Mouse (Mus musculus): ENCODE data around the gene Usp48. TPM values are rescaled to one million over a fixed set of nuclear protein-coding genes. Genes with fewer than 3 reads are reported as not detected.
A peak's percentile ranks its signal among the peaks of the same experiment; 100 is the strongest.

Gene Usp48
- 25.4 and 27.1 TPM in 2 replicates for total RNA-seq (2012; rRNA removed)
- 10 to 100 TPM in 1 of 2 experiments, not detected in 1; 99.6 TPM for polyA plus RNA-seq (2012; ENCODE audit: insufficient read depth in 1 of 2, insufficient read length in 2 of 2, low read depth in 1 of 2, low replicate concordance in 2 of 2, missing spikeins in 1 of 2)

DNA sequence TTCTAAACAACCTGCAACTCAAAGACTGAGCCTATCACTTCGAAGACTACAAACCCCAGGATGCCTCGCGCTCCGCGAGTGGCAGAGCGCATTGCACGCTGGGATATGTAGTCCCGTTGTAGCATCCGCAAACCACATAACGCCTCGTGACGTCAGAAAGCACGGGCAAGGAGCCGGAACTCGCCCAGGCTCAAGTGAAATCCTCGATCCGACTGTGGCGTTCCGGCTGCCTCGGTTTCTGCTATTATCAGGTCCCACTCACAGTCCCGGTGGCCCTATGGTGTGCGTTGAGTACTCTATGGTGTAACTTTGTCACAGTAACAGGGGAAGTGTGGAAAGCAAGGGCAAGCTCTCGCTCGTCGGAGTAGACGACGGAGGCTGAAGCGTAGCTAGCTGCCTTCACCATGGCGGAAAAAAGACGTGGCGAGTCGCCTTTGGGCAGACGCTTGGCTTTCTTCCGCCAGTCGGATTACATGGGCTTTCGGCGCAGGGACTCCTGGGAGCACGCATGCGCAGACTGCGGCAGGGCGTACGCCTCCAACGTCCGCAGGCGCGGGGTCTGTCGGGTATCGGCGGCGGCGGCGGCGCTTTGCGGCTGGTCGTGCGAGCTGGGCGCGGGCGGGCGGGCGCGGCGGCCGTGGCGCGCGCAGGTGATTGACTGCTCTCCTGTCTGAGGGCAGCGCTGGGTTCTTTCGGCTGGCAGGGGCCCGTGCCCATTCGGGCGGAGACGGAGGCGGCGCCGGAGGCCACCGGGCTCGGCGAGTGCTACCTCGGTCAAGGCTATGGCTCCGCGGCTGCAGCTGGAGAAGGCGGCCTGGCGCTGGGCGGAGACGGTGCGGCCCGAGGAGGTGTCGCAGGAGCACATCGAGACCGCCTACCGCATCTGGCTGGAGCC, at the start of gene Usp48:
Gene Usp48, plus strand, starts transcription at position 155 of the 895 bp plus-strand sequence.
- Histone ChIP-seq H3K4me3 (ENCODE audit: control insufficient read depth in 1 of 2, insufficient read depth in 1 of 2, low read depth in 2 of 2, low read length in 2 of 2) (peak within 1 kb of the TSS; percentile 88 to 90), H3K27me3 (ENCODE audit: control insufficient read depth in 1 of 2, insufficient read depth in 2 of 2, low read length in 2 of 2) (peaks cover under 1 to 5% of the 10 kb centered on the region in 2 experiments; a peak in 2 of 4 replicates), H3K9me3 (replicated peaks; ENCODE audit: insufficient read depth, low read length) (no peaks in the 10 kb centered on the region), H3K27ac (ENCODE audit: control insufficient read depth, low read depth, low read length) (peak within 1 kb of the TSS; percentile 99), H3K9ac (ENCODE audit: control insufficient read depth, low read depth, low read length, poor library complexity, severe bottlenecking) (peak within 1 kb of the TSS; percentile 99), H3K4me1 (ENCODE audit: control insufficient read depth in 1 of 2, insufficient read depth in 2 of 2, low read length in 2 of 2) (peaks cover 4 to 6% of the 10 kb centered on the region in 2 experiments; a peak in 3 of 4 replicates), H3K79me2 (ENCODE audit: control insufficient read depth, insufficient read depth, low read length, poor library complexity) (peaks cover 42% of the 10 kb centered on the region), H3K36me3 (ENCODE audit: control insufficient read depth in 1 of 2, insufficient read depth in 2 of 2, low read length in 2 of 2) (peaks cover 0 to 18% of the 10 kb centered on the region in 2 experiments; a peak in 2 of 4 replicates)
- peak; percentile 98 for DNase-seq (ENCODE audit: low read depth, low spot score)
- TF ChIP-seq RAD21 (IDR thresholded peaks at IDR 0.05; ENCODE audit: low read depth, low read length) (no peak), GATA1 (IDR thresholded peaks at IDR 0.05; ENCODE audit: low read depth, low read length) (no peak), ZNF384 (IDR thresholded peaks at IDR 0.05; ENCODE audit: low read depth, low read length) (no peak), MAX (IDR thresholded peaks at IDR 0.05; ENCODE audit: low read length) (peak; percentile 57; the same call in 1 of the 2 replicates), MXI1 (IDR thresholded peaks at IDR 0.05; ENCODE audit: low read depth, low read length) (peak; percentile 12; the same call in 1 of the 2 replicates), POLR2A (IDR thresholded peaks at IDR 0.05; ENCODE audit: control insufficient read depth in 1 of 2, insufficient read depth in 1 of 2, low read depth in 1 of 2, low read length in 2 of 2, poor library complexity in 1 of 2) (peak; percentile 62 to 94), RCOR1 (IDR thresholded peaks at IDR 0.05; ENCODE audit: low read depth, low read length) (no peak), POLR2AphosphoS2 (IDR thresholded peaks at IDR 0.05; ENCODE audit: low read length) (peak; percentile 74; the same call in 1 of the 2 replicates), POLR2AphosphoS5 (IDR thresholded peaks at IDR 0.05; ENCODE audit: borderline replicate concordance, low read depth, low read length) (peak; percentile 86; the same call in 1 of the 2 replicates), MYB (IDR thresholded peaks at IDR 0.05; ENCODE audit: low read depth, low read length) (peak; percentile 71), NELFE (IDR thresholded peaks at IDR 0.05; ENCODE audit: low read depth, low read length) (peak; percentile 84), ZKSCAN1 (IDR thresholded peaks at IDR 0.05; ENCODE audit: low read depth, low read length) (no peak), SIN3A (IDR thresholded peaks at IDR 0.05; ENCODE audit: low read length) (no peak; the same call in 1 of the 2 replicates), GABPA (IDR thresholded peaks at IDR 0.05; ENCODE audit: low read depth, low read length) (no peak), ZC3H11A (IDR thresholded peaks at IDR 0.05; ENCODE audit: low read depth, low read length) (no peak), ETS1 (IDR thresholded peaks at IDR 0.05; ENCODE audit: low read depth, low read length) (no peak), MAFK (IDR thresholded peaks at IDR 0.05; ENCODE audit: borderline replicate concordance, low read depth, low read length) (no peak), NRF1 (IDR thresholded peaks at IDR 0.05; ENCODE audit: insufficient read depth, low read depth, low read length, poor library complexity, severe bottlenecking) (peak; percentile 83), CHD2 (IDR thresholded peaks at IDR 0.05; ENCODE audit: low read length) (no peak; the same call in 1 of the 2 replicates), HCFC1 (IDR thresholded peaks at IDR 0.05; ENCODE audit: low read depth, low read length) (peak; percentile 91), ZMIZ1 (IDR thresholded peaks at IDR 0.05; ENCODE audit: low read depth, low read length) (no peak; the same call in none of the 2 replicates), BHLHE40 (IDR thresholded peaks at IDR 0.05; ENCODE audit: borderline replicate concordance, low read depth, low read length) (no peak), TBP (IDR thresholded peaks at IDR 0.05; ENCODE audit: low read depth, low read length) (peak; percentile 64; the same call in 1 of the 2 replicates), SMC3 (IDR thresholded peaks at IDR 0.05; ENCODE audit: low read depth, low read length) (no peak), USF2 (IDR thresholded peaks at IDR 0.05; ENCODE audit: borderline replicate concordance in 1 of 2, insufficient read depth in 1 of 2, low read depth in 1 of 2, low read length in 2 of 2) (no peak), ELF1 (IDR thresholded peaks at IDR 0.05; ENCODE audit: low read depth, low read length) (peak; percentile 80), UBTF (IDR thresholded peaks at IDR 0.05; ENCODE audit: borderline replicate concordance, insufficient read depth, low read depth, low read length) (no peak), E2F4 (IDR thresholded peaks at IDR 0.05; ENCODE audit: borderline replicate concordance, low read depth, low read length) (no peak), MEF2A (IDR thresholded peaks at IDR 0.05; ENCODE audit: extremely low read depth, insufficient replicate concordance, low read depth, low read length, poor library complexity, severe bottlenecking) (no peak), USF1 (IDR thresholded peaks at IDR 0.05; ENCODE audit: low read depth, low read length) (peak; percentile 26; the same call in 1 of the 2 replicates), KAT2A (conservative IDR thresholded peaks at IDR 0.05; ENCODE audit: low read depth, low read length) (peak; percentile 90), JUND (IDR thresholded peaks at IDR 0.05; ENCODE audit: low read depth, low read length) (no peak), MAZ (IDR thresholded peaks at IDR 0.05; ENCODE audit: low read depth, low read length) (no peak), MYC (IDR thresholded peaks at IDR 0.05; ENCODE audit: low read depth, low read length) (peak; percentile 80)

All from MEL (cell line).